Mouse (Mus musculus) stomach, postnatal 0 days (tissue): ENCODE measurements around the gene Tmem94. TPM values are rescaled to one million over a fixed set of nuclear protein-coding genes. Genes with fewer than 3 reads are reported as not detected.
A peak's percentile ranks its signal among the peaks of the same experiment; 100 is the strongest.

Experiments used
- ATAC-seq: fragments of 200-750 bp; cut with Nextera tagmentation; 2 replicates; pipeline ENCODE4 v1.8.0; 2017; ENCODE audit not compliant: low FRiP score, low TSS enrichment
- DNase-seq: peaks from one replicate; pipeline ENCODE4 v3.0.0-alpha.2; 2016; ENCODE audit warnings: low spot score
- H3K27ac ChIP-seq: fragments of 300-500 bp; sonication (generic); replicated peaks from 2 replicates; pipeline ENCODE4 v1.5.1; 2014; ENCODE audit warnings: mild to moderate bottlenecking, control low read depth
- H3K27me3 ChIP-seq: fragments of 300-500 bp; sonication (generic); 2 replicates; pipeline ENCODE4 v1.6.1; 2014; ENCODE audit warnings: low read length; ENCODE audit not compliant: control insufficient read depth, insufficient read depth
- H3K36me3 ChIP-seq: fragments of 300-500 bp; sonication (generic); 2 replicates; pipeline ENCODE4 v1.6.1; 2014; ENCODE audit warnings: low read length, mixed read lengths; ENCODE audit not compliant: control insufficient read depth, insufficient read depth
- H3K4me1 ChIP-seq: fragments of 300-500 bp; sonication (generic); replicated peaks from 2 replicates; pipeline ENCODE4 v1.6.1; 2014; ENCODE audit warnings: antibody characterized with exemption; ENCODE audit not compliant: control insufficient read depth, insufficient read depth
- H3K4me2 ChIP-seq: fragments of 300-500 bp; sonication (generic); replicated peaks from 2 replicates; pipeline ENCODE4 v1.6.1; 2014; ENCODE audit warnings: low read depth, mild to moderate bottlenecking, control low read depth, moderate library complexity
- H3K4me3 ChIP-seq: fragments of 300-500 bp; sonication (generic); 2 replicates; pipeline ENCODE4 v1.5.1; 2014; ENCODE audit warnings: low read depth, low read length, control low read depth
- H3K9ac ChIP-seq: fragments of 300-500 bp; sonication (generic); 2 replicates; pipeline ENCODE4 v1.6.1; 2014; ENCODE audit warnings: mild to moderate bottlenecking, low read length, control low read depth, mixed read lengths
- H3K9me3 ChIP-seq: fragments of 300-500 bp; sonication (generic); 2 replicates; pipeline ENCODE4 v1.6.1; 2016; ENCODE audit warnings: low read length; ENCODE audit not compliant: control insufficient read depth
- CTCF ChIP-seq: IDR thresholded peaks from 2 replicates; pipeline ENCODE4 v1.5.1; 2016; ENCODE audit warnings: antibody characterized with exemption, low read depth, mild to moderate bottlenecking, moderate library complexity
- EP300 ChIP-seq: optimal IDR thresholded peaks from 2 replicates; pipeline ENCODE3; 2016; ENCODE audit warnings: antibody characterized with exemption
- WGBS: fragments of 180-500 bp; shearing (Covaris S2); extraction: QIAGEN DNeasy Blood & Tissue Kit; methylation state at CpG from one replicate; pipeline ENCODE4 v1.1.7; 2014; 5-methylcytosine and 5-hydroxymethylcytosine counted together
- polyA plus RNA-seq: library from polyadenylated mRNA; unstranded; fragments of >200 nt; fragmentation: Nextera tagmentation; extraction: Ambion mirVana; gene quantifications from 2 replicates; pipeline ENCODE4 v1.2.1, GENCODE M21; 2015

The Tmem94 gene
- 8.2 and 10.0 TPM in 2 replicates for polyA plus RNA-seq

GRCm38 (mm10) chr11:115765103-115765606 is at the start of gene Tmem94:
TSS of gene Tmem94 (plus strand) at chr11:115765433.
- Histone ChIP-seq H3K4me1 (0 out of 2 replicates have a peak, but pooled peaks cover 3% of the 10 kb centered on the region), H3K9me3 (no peaks in the 10 kb centered on the region), H3K4me3 (peak within 1 kb of the TSS; percentile 84), H3K9ac (peak within 1 kb of the TSS; percentile 92), H3K36me3 (no peaks in the 10 kb centered on the region), H3K4me2 (peak within 1 kb of the TSS; percentile 79), H3K27ac (peak within 1 kb of the TSS; percentile 93), H3K27me3 (no peaks in the 10 kb centered on the region)
- under 1% methylated on average over 32 of the region's 32 CpGs for WGBS
- TF ChIP-seq CTCF (peak; percentile 58), EP300 (peak; percentile 98)
- DNase-seq (peak; percentile 96), ATAC-seq (peak; percentile 96)

DNA sequence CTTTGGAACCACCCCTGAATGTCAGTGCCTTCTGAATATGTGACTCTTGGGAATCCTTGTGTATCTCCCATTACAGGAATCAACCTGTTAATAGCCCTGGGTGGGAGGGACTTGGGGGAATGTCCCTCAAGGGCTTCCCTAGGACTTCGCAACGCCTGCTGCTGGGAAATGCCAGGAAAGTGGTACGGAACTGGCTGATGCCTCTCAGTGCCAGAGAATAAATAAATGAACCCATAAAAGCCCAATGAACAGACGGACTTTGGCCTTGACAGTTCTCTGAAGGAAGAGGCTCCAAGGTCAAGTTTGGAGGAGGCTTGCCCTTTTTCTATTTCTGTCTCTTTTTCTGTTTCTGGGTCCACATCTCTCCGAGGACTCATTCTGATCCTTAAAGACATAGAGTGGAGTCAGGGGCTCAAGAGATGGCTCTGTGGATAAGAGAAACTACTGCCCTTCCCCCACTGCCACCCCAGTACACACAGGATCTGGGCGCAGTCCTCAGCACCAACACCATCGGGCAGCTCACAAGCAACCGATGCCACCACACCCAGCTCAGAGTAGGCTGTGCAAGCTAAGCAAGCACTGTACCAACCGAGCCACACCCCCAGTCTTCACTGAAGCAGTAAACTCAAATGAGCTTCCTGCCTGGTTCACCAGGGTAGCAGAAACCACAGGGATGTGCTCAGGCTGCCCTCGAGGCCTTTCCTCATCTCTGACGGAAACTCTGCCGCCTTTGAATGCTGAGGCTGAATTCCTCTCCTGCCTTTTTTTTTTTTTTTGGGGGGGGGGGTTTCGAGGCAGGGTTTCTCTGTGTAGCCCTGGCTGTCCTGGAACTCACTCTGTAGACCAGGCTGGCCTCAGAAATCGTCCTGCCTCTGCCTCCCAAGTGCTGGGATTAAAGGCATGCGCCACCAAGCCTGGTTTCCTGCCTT is 48.6 kb upstream of the Tmem94 start:
- WGBS = 65% methylated on average over 15 of the region's 15 CpGs
- ATAC-seq (peak; percentile 46; the same call in 1 of the 2 replicates), DNase-seq (no peak)
- no peak overlapping the region for H3K9ac ChIP-seq
- no peak overlapping the region for H3K27ac ChIP-seq
- no peaks in the 10 kb centered on the region for H3K4me1 ChIP-seq
- no peaks in the 10 kb centered on the region for H3K36me3 ChIP-seq
- no peak overlapping the region for H3K4me2 ChIP-seq
- H3K4me3 ChIP-seq = no peak overlapping the region
- no peaks in the 10 kb centered on the region for H3K9me3 ChIP-seq
- TF ChIP-seq CTCF = no peak
- no peak for TF ChIP-seq EP300
- no peaks in the 10 kb centered on the region for H3K27me3 ChIP-seq

DNA sequence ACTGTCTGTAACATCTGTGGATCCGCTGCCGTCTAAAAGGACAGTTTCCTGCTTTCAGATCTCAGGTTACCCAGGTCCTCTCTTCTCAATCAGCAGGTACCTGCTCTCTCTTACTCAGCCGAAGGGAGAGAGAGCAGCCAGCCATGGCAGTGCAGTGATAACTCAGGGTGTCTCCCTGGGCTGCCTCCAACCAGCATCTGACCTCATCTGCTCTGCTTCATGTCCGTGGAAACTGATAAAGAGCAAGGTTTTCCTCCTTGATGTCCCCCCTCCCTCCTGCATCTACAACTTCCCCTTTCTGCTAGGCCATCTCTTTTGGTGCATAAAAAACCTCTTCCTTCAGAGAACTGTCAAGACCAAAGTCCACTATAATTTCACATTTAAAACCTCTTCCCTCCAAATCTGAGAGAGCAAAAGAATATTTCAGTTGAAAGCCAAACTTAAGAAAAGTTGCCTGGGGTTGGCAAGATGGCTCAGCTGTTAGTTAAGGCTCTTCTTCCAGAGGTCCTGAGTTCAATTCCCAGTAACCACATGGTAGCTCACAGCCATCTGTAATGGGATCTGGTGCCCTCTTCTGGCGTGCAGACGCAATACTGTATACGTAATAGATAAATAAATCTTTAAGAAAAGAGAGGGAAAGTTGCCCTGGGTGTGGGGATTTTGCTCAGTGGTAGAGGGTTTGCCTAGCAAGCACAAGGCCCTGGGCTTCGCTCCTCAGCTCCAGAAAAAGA is 47.4 kb upstream of the Tmem94 start:
- no peaks in the 10 kb centered on the region for H3K9me3 ChIP-seq
- no peak for DNase-seq
- ATAC-seq = no peak
- H3K4me1 ChIP-seq = no peaks in the 10 kb centered on the region
- TF ChIP-seq EP300 (no peak), CTCF (peak; percentile 73)
- WGBS = 50% methylated on average over 8 of the region's 8 CpGs
- H3K27me3 ChIP-seq = no peaks in the 10 kb centered on the region
- no peaks in the 10 kb centered on the region for H3K36me3 ChIP-seq
- H3K9ac ChIP-seq = no peak overlapping the region
- H3K4me3 ChIP-seq = no peak overlapping the region
- H3K4me2 ChIP-seq = no peak overlapping the region
- no peak overlapping the region for H3K27ac ChIP-seq

DNA sequence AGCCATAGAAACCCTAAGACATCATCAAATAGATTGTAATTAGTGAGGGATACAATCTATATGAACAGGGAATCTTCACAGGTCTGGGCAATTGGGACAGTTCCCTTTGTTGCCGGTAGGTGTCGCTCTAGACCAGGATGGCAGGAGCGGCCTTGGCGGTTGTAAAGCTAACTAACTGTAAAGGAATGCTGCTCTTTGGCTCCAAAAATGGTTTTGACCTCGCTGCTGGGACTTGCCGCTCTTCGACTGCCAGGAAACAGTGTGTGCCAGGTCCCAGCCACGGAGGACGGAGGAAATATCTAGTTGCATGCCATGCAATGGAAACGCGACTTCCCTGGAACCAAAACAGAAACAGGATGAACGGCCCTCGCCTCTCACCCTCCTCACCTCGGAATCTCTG is 42.6 kb upstream of the Tmem94 start:
- peak overlapping the region; percentile 23; the same call in 1 of the 2 replicates for H3K9ac ChIP-seq
- DNase-seq (peak; percentile 78), ATAC-seq (peak; percentile 72)
- H3K27me3 ChIP-seq = no peaks in the 10 kb centered on the region
- WGBS = 10% methylated on average over 14 of the region's 14 CpGs
- TF ChIP-seq CTCF = peak; percentile 99
- no peak for TF ChIP-seq EP300
- H3K9me3 ChIP-seq = no peaks in the 10 kb centered on the region
- H3K4me1 ChIP-seq = no peaks in the 10 kb centered on the region
- no peaks in the 10 kb centered on the region for H3K36me3 ChIP-seq
- peak overlapping the region; percentile 65 for H3K27ac ChIP-seq
- H3K4me2 ChIP-seq = peak overlapping the region; percentile 34
- H3K4me3 ChIP-seq = peak overlapping the region; percentile 22

- no peaks in the 10 kb centered on the region for H3K27me3 ChIP-seq
- no peaks in the 10 kb centered on the region for H3K4me1 ChIP-seq
- H3K36me3 ChIP-seq = no peaks in the 10 kb centered on the region
- peak overlapping the region; percentile 65 for H3K27ac ChIP-seq
- H3K9me3 ChIP-seq = no peaks in the 10 kb centered on the region
- no peak overlapping the region for H3K4me2 ChIP-seq
- H3K9ac ChIP-seq = peak overlapping the region; percentile 23; the same call in 1 of the 2 replicates
- DNase-seq (no peak), ATAC-seq (no peak)
- H3K4me3 ChIP-seq = no peak overlapping the region
- 74% methylated on average over 2 of the region's 2 CpGs for WGBS
- no peak for TF ChIP-seq EP300
- no peak for TF ChIP-seq CTCF
These were observed 42.0 kb upstream of the Tmem94 start for GRCm38 (mm10) chr11:115723231-115723630.
